Mouse (Mus musculus) layer of hippocampus, adult 8-10 months (tissue): ENCODE data around the gene Ranbp1. TPM values are rescaled to one million over a fixed set of nuclear protein-coding genes. Genes with fewer than 3 reads are reported as not detected.
"Not testable (repeated sequence)": the region's sequence is repeated elsewhere in the genome, so short reads cannot be mapped to it uniquely, and the experiment has no call there.

ENCODE experiments used
- DNase-seq, 2 experiments: peaks; one replicate each; pipeline ENCODE4 v3.0.0; 2022; ENCODE audit warnings: low spot score in 2 of 2
- microRNA-seq, 2 experiments: library from miRNA; unstranded; fragments of <30 nt; microRNA quantifications; one replicate each; pipeline ENCODE4 v1.2.0; 2022
- total RNA-seq, 4 experiments: library from RNA; stranded (reverse); gene quantifications; 2 replicates each; pipeline ENCODE4 v1.2.4; 2022

The Ranbp1 gene
- total RNA-seq, 4 experiments from 2014 or later: 70.8 to 97.7 (median 84.0) TPM

- DNase-seq: no peak
Measured at GRCm38 (mm10) chr16:18203430-18204091, 45.0 kb downstream of the Ranbp1 start.

- no peak for DNase-seq
Measured at GRCm38 (mm10) chr16:18202061-18202460, 46.5 kb downstream of the Ranbp1 start.

- no peak for DNase-seq
Measured at GRCm38 (mm10) chr16:18201620-18202019, 46.9 kb downstream of the Ranbp1 start.

- no peak for DNase-seq
Measured at GRCm38 (mm10) chr16:18200062-18200461, 48.5 kb downstream of the Ranbp1 start.

DNA sequence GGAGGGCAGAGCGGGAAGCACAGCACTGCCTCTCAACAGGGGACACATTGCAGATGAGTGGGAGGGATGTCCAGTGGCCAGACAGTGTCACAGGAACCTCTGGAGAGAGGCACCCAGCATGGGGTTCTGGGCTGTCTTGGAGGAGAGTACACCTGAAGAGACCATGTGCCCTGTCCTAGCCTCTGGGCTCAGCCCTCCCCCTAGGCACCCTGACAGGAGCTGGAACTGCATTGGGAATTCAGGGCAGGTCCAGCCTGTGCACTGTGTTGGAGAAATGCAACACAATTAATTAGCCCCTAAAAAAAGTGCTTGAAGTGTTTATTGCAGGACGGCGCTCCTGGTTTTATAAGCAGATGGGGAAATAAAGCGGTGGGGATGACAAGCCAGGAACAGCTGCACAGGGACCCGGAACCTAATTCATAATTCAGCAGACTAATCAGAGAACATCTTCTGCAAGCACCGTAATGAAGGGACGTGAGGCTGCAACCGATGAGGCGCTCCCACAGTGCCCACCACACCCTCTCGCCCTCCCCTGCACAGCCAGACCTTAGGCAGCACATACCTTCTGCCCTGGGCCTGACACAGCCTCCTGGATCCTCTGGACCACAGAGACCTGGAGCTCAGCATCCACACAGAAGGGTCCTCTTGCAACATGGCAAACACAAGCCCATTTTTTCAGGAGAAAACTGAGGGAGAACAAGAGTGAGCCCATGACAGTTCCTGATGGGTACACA lies 50.0 kb downstream of the Ranbp1 start:
- no peak for DNase-seq

DNA sequence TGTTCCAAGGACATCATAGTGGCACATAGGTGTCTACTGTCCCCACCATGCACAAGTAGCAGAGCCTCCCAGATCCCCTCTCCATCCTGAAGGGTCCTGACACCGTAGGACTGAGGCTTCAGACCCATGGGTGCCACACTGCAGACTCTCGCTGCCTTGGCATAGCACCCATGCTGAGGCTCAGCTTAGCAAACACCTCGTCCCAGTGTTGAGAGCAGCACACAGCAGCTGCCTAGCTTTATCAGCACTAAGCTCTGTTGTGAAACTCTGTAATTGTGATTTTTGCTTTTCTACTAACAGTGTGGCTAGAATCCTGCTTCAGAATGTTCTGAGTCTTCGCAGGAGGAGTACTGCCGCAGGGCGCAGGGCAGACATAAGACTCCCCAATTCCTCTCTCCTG lies 50.7 kb downstream of the Ranbp1 start:
- DNase-seq: no peak

- DNase-seq: not testable (repeated sequence)
Measured at GRCm38 (mm10) chr16:18195561-18195960, 53.0 kb downstream of the Ranbp1 start.

DNA sequence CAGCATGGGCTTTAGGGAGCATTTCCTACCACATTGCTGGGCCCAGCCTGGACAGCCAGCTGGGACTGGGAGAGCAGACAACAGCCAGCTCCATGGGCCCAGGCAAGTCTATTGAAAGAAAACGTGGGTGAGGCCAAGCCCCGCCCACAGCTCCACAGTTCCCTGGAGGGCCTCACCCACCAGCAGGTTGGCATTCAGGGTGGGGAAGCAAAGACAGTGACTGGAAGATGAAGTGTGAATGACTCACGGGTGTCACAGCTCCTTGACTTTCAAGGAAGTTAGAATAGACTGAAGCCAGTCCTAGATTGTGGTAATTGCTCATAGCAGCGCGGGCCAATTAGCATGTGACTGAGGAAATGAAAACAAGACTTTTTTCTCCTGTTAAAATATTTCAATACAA lies 53.5 kb downstream of the Ranbp1 start:
- peak in 1 of 2 experiments; percentile 63 for DNase-seq

DNA sequence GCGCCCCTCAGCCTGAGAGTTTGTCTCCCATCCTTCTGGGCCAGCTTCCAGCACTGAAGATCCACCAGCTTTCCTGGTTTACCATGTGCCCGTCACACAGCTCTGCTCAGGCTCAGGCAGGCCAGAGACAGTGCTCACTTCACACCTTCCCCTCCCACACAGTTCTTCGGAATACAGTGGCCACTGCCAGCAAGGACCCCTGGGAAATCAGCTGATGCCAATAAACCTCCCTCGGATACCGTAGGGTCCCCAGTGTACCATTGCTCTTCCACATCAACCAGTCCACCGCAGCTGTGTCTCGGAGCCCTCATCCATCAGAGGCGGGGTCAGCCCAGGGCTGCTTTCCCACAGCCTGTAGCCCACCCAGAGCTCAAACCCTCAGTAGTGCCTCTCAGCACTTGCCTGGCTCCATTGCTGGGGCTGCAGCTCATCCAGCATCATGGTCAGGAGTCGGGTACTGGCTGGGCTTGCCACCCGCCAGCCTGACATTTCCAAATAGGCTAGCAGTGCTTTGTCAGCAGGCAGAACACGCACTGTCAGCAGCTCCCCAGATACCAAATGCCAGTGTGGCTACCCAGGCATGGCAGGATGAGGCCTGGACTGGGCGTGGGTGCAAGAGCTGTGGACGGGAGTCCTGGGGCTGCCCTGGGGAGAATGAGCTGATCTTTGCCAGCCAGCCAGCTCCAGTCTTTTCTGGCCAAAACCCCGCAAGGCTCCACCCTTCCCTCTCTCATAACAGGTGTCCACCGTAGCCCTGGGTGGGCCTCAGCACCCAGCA lies 54.1 kb downstream of the Ranbp1 start:
- no peak for DNase-seq

DNA sequence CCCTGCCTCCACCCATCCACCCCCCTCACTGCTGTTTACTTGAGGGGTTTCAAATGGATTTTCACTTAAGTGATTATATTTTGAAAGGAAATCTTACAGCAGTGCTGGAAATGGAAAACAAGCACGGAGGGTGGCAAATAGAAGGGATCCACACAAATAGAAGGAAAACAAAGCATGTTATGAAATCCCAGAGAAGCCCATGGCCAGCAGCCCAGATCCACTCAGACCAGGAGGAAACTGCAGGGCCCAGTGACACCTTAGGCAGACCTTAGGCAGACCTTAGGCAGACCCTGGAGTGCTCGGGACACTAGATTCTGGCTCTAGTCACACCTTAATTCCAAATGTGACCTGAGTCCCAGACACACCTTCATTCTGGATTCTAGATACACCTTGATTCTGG lies 57.5 kb downstream of the Ranbp1 start:
- no peak for DNase-seq

Small RNA genes lying within 50 kb of the gene (microRNA-seq; reads per million reads assigned to microRNA genes)
- gene Gm24572 (0.76 to 0.96 reads per million in 2 experiments), gene Mir1306 (133 to 300 reads per million in 2 experiments)

Other genes starting within 250 kb of the Ranbp1 start
- gene Dgcr6, start 195.9 kb downstream of the Ranbp1 start, total RNA-seq: 10 to 100 TPM; 72.9 to 89.1 (median 76.9) TPM
- gene Prodh, start 158.5 kb downstream of the Ranbp1 start, total RNA-seq: 10 to 100 TPM; 39.8 to 45.6 (median 40.5) TPM
- 10 to 100 TPM; 96.1 to 98.8 (median 97.6) TPM for gene Rtn4r, start 121.1 kb downstream of the Ranbp1 start, total RNA-seq
- not detected for gene Ccdc188, start 30.9 kb downstream of the Ranbp1 start, total RNA-seq
- 10 to 100 TPM; 60.7 to 90.9 (median 69.7) TPM for gene Zdhhc8, start 13.6 kb downstream of the Ranbp1 start, total RNA-seq
- 10 to 100 TPM; 55.2 to 69.1 (median 57.6) TPM for gene Trmt2a, start 53 bp downstream of the Ranbp1 start, total RNA-seq
- gene Gm49776, start 9.6 kb upstream of the Ranbp1 start, total RNA-seq: not detected
- 10 to 100 TPM; 40.5 to 65.1 (median 46.7) TPM for gene Dgcr8, start 40.5 kb upstream of the Ranbp1 start, total RNA-seq
- 100 to 1,000 TPM; 112 to 138 (median 127) TPM for gene Tango2, start 99.4 kb upstream of the Ranbp1 start, total RNA-seq
- gene Arvcf, start 99.5 kb upstream of the Ranbp1 start, total RNA-seq: 10 to 100 TPM; 35.5 to 52.4 (median 41.6) TPM
- 10 to 100 TPM; 19.4 to 24.4 (median 21.0) TPM for gene Txnrd2, start 177.7 kb upstream of the Ranbp1 start, total RNA-seq
- 10 to 100 TPM; 67.1 to 80.6 (median 76.9) TPM for gene Comt, start 178.1 kb upstream of the Ranbp1 start, total RNA-seq
- gene Gnb1l, start 250.0 kb upstream of the Ranbp1 start, total RNA-seq: 1 to 10 TPM; 5.7 to 8.9 (median 6.5) TPM